Mouse (Mus musculus) spleen, adult 2 months (tissue): ENCODE results near the gene Disp2.

ENCODE experiments used
- CTCF ChIP-seq: fragments of 200-500 bp; IDR thresholded peaks from 2 replicates; pipeline ENCODE4 v1.5.1; 2011; ENCODE audit warnings: mild to moderate bottlenecking, inconsistent platforms; ENCODE audit not compliant: insufficient read depth, insufficient read length, insufficient replicate concordance; ENCODE audit errors: extremely low read depth
- POLR2A ChIP-seq: fragments of 200-500 bp; IDR thresholded peaks from 2 replicates; pipeline ENCODE4 v1.6.1; 2011; ENCODE audit warnings: low read depth, low read length, inconsistent platforms

DNA sequence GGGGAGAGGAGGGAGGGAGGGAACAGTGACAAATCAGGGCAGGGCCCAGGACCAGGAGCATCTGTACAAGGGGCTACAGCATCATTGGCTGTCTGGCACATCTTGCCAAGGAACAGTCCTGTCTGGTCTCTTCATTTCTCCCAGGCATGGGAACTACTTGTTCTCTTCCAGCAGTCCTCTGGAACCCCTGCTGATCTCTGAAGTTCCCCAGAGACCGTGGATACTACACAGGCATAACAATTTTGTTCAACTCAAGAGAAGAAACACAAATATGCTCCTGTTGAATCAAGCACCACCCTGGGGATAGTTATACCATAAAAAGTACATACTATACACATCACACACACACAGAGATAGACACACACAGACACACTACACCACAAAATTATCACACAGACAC lies 1.6 kb downstream of the Disp2 start:
- no peak for TF ChIP-seq POLR2A
- TF ChIP-seq CTCF, result no peak
